Mouse (Mus musculus) naive thymus-derived CD4-positive, alpha-beta T cell, adult 2 months (primary cell): Measurements from ENCODE around the gene Pank3.

Source experiments
- DNase-seq: peaks from one replicate; pipeline ENCODE4 v3.0.0-alpha.2; 2011; ENCODE audit warnings: low read depth

The Pank3 gene

GRCm38 (mm10) chr11:35769188-35769745, at the start of gene Pank3:
Pank3 (plus strand) TSS chr11:35769484.
- DNase-seq = peak; percentile 97

GRCm38 (mm10) chr11:35723876-35724275, 45.4 kb upstream of the Pank3 start:
- no peak for DNase-seq

GRCm38 (mm10) chr11:35726341-35726846, 42.9 kb upstream of the Pank3 start:
- DNase-seq = no peak

GRCm38 (mm10) chr11:35728200-35728599, 41.1 kb upstream of the Pank3 start:
- no peak for DNase-seq

DNA sequence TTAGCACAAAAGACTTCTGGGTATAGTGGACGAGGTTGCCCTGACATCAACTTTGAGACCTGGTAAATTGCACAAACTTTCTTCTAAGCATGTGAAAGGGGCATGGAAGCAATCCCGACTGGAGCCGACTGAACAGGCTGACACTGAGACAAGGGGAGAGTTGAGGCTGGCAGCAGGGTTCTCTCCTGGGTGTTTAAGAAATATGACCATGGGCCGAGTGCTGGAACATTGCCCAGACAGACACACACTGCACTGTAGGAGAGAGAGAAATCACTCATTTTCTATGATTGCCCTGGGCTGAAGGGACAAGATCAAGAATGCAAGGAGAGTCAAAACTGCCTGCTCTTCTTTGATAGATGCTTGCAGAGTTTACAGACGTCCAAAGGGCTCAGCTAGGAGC, 40.1 kb upstream of the Pank3 start:
- DNase-seq = no peak

GRCm38 (mm10) chr11:35732366-35732765, 36.9 kb upstream of the Pank3 start:
- DNase-seq = no peak

- DNase-seq = no peak
These were observed 32.5 kb upstream of the Pank3 start for GRCm38 (mm10) chr11:35736817-35737216.

DNA sequence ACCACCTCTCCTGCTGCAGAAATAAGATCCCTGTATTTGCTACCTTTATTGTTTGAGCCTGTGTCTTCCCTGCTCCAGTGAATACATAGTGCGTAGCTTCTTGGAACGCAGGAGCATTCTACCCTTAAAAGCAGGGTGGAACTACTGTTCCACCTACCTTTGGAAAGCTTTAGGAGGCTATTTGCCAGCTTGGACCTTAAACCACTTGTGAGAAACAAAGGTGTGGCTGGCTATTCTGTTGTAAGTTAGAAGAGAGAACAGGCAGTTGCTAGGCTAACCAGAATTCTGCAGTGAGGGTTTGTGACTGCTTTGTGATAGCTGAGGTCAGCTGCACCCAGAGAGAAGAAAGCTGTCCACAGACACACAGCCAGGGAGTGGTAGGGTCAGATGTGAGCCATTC, 32.0 kb upstream of the Pank3 start:
- DNase-seq = no peak

DNA sequence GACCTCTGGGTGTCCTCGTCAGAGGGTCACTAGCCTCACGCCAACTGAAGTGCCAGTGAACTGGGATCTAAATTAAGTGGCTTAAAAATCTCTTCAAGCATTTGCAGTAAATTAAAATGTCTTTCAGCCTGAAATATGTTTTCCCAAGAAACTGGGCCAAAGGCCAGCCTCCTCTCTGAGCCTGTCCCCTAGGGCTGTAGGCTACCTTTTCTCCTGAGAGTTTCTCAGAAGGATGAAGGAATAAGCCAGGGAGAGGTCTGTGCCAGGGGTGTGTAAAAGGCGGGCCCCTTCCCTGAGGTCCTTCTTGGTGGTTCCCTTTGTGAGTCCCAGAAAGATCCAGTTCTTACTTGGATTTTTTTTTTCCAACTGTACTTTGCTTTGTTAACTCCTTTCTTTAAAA, 31.2 kb upstream of the Pank3 start:
- no peak for DNase-seq

DNA sequence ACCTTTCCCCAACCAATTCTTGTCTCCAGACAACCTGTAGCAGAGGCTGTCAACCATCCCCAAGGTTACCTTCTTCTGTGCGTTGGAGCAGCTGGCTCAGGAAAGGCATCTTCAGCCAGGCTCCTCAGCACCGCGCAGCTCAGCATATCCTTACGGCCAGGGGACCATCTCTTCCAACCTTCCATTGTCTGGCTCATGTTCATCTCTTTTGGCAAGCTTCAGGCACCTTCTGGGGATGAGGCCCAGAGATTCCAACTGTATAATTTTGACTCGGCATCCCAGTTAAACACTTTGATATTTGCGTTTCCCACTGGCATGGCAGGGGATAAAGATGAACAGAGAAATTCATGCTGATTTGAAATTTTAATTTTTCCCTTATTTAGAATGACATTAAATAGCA, 25.7 kb upstream of the Pank3 start:
- DNase-seq = no peak

GRCm38 (mm10) chr11:35744571-35744970, 24.7 kb upstream of the Pank3 start:
- DNase-seq = no peak

DNA sequence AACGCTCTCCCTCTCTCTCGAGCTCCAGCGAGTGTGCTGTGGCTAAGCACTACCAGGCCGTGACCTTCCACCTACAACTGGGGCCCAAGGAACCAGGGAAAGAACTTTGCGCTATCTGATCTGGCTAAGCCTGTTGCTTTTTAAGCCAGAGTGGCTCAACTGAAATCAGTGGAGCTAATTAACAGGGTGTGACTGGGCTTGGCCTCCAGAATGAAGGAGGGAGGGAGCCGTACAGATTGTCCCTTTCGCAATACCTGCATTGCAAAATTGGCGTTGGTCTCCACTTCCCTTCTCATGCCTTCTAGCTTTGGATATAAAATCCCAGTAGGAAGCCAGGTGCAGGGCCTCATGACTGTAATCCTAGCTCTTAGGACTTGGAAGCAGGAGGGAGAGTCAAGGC, 18.7 kb upstream of the Pank3 start:
- no peak for DNase-seq

- no peak for DNase-seq
These were observed 14.3 kb upstream of the Pank3 start for GRCm38 (mm10) chr11:35754906-35755418.

- no peak for DNase-seq
These were observed 13.7 kb upstream of the Pank3 start for GRCm38 (mm10) chr11:35755546-35755945.

DNA sequence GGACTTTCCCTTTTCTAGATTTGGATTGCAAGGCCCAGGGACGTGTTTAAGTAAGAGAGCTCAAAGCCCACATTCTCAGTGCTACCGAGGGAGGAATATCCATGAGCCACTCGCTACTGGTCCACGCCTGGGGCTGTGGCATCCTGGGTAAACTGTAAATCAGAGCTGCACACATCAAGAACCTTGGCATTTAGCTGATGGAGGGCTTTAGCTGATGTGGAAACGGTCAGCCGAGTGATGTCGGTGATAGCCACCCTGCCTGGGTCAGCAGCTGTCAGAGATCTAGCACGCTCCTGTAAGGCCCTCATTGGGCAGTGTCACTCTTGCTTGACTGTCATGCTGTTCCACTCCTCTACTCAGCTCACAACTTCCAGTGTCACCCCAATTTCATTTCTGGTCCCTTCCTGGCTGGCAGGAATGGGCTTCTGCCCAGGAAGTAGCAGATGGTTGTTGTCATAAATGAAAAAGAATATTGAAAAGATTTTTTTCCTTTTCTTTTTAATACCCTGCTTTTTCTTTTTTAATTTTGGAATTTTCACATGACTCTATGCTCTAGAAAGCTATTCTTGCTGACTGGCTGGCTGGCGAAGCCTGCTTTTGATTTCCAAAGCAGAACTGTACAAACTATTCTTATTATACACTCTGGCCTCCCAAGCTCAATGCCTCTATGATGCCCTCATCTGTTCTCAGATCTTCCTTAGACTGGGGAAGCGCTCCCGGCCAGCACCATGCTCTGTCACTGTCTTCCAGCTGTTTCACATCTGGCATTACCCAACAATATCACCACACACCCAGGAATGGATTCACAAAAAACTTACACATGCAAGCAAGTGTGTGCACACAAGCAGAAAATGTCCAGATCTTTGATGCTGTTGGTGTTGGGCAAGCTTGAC, 12.6 kb upstream of the Pank3 start:
- no peak for DNase-seq

GRCm38 (mm10) chr11:35760001-35760626, 9.2 kb upstream of the Pank3 start:
- no peak for DNase-seq

- DNase-seq = no peak
These were observed 8.7 kb upstream of the Pank3 start for GRCm38 (mm10) chr11:35760627-35761003.

DNA sequence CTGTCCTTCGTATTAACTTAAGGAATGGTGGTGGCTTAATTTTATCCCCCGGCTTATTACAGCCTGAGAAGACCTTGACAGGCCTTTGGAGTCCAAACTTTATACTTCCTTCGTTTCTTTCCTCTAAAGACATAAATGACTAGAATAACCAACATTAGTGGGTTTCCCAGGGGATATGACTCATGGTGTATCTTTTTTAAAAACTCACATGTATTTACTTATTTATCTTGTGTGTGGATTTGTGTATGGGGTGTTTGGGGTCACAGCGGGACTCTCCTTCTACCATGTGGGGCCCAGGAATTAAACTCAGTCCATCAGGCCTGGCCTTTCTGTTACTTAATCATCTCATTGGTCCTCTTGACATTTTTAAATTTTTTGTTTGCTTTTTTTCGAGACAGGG, 2.4 kb upstream of the Pank3 start:
- DNase-seq = no peak

DNA sequence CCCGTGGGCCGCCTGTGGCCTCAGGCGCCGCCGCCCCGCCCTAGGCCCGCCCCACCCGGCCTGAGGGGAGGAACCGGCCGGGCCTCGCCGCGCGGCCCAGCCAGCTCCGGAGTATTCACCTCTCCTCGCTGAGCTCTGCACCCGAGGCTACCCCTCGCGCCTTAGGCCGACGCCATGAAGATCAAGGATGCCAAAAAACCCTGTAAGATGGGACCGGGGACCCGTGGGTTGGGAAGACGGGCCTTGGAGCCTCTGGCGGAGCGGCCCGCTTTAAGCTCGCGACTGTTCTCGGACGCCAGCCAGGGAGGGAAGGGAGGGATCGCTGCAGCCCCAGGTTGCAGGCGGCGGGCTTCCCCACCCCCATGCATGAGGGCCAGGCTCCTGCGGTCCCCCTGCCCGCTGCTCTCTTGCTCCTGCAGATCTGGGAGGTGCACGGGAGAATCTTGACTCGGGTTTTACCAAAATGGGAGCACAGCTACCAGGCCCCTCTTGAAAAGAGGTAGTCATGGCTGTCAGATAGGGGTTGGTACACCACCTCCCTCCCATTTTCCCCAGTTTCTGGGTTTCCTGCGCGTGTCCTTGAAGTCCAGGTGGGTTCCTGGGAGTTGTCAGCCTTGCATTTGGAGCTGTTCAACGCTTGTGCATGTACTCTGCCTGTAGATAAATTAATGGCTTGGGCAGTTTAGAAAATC, 608 bp downstream of the Pank3 start:
- DNase-seq = no peak

GRCm38 (mm10) chr11:35770741-35771504, 1.6 kb downstream of the Pank3 start:
- peak; percentile 16 for DNase-seq

- DNase-seq = no peak
These were observed 6.3 kb downstream of the Pank3 start for GRCm38 (mm10) chr11:35775606-35776005.
